Mouse (Mus musculus) thymus, postnatal 25 days (tissue): Measurements from ENCODE around the gene Epha5.

ENCODE experiments used
- DNase-seq: peaks from one replicate; pipeline ENCODE4 v3.0.0; 2022

The Epha5 gene

GRCm38 (mm10) chr5:84298878-84299736 lies 118.1 kb downstream of the Epha5 start:
- no peak for DNase-seq

- no peak for DNase-seq
These were observed 127.7 kb downstream of the Epha5 start for GRCm38 (mm10) chr5:84289429-84289977.

GRCm38 (mm10) chr5:84281290-84282017 lies 135.7 kb downstream of the Epha5 start:
- no peak for DNase-seq

GRCm38 (mm10) chr5:84276996-84277395 lies 140.2 kb downstream of the Epha5 start:
- DNase-seq: no peak

GRCm38 (mm10) chr5:84265407-84265806 lies 151.8 kb downstream of the Epha5 start:
- no peak for DNase-seq

GRCm38 (mm10) chr5:84263999-84264398 lies 153.2 kb downstream of the Epha5 start:
- no peak for DNase-seq

GRCm38 (mm10) chr5:84229971-84230370 lies 187.2 kb downstream of the Epha5 start:
- DNase-seq: no peak

GRCm38 (mm10) chr5:84208609-84209008 lies 208.6 kb downstream of the Epha5 start:
- no peak for DNase-seq

- DNase-seq: no peak
These were observed 223.8 kb downstream of the Epha5 start for GRCm38 (mm10) chr5:84193348-84193747.

GRCm38 (mm10) chr5:84184189-84184588 lies 233.0 kb downstream of the Epha5 start:
- DNase-seq: no peak

- no peak for DNase-seq
These were observed 264.1 kb downstream of the Epha5 start for GRCm38 (mm10) chr5:84153095-84153494.

GRCm38 (mm10) chr5:84142138-84142537 lies 275.0 kb downstream of the Epha5 start:
- no peak for DNase-seq

- no peak for DNase-seq
These were observed 321.2 kb downstream of the Epha5 start for GRCm38 (mm10) chr5:84095947-84096346.

GRCm38 (mm10) chr5:84081321-84081720 lies 335.9 kb downstream of the Epha5 start:
- DNase-seq: no peak

- DNase-seq: no peak
These were observed 346.2 kb downstream of the Epha5 start for GRCm38 (mm10) chr5:84070976-84071375.

- no peak for DNase-seq
These were observed 363.3 kb downstream of the Epha5 start for GRCm38 (mm10) chr5:84053880-84054279.

- no peak for DNase-seq
These were observed 379.8 kb downstream of the Epha5 start for GRCm38 (mm10) chr5:84037250-84037963.
